Mouse (Mus musculus) T-helper 1 cell (primary cell): ENCODE data around the gene Retnlb.
"Not testable (repeated sequence)": the region's sequence is repeated elsewhere in the genome, so short reads cannot be mapped to it uniquely, and the experiment has no call there.

Source experiments
- in situ Hi-C: fragments of 300-600 bp; cut with MboI, MseI; formaldehyde crosslinking; loops from one replicate; pipeline ENCODE4 v1.15.1; 2025; ENCODE audit warnings: high pct_unique_total_duplicates

Retnlb gene

DNA sequence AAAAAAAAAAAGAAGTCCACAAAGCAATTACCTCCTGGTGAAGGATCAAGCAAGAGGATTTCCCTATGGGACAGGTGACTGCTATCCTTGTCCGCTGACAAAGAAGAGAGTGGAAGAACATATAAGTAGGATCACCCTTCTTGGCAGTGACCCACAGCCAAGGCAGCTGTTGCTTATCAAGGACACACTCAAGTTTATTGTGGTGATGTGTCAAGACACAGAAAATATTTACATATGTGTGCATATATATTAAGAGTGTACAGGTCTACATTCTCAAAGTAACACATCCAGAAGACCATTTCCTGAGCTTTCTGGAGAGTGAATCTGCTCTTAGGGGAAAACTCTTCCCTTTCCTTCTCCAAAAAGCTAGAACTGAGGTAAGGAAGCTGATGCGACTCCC is at the start of gene Retnlb:
Gene Retnlb, plus strand, starts transcription at position 162 of the 400 bp plus-strand sequence.
- in situ Hi-C loops, result no loop called here

DNA sequence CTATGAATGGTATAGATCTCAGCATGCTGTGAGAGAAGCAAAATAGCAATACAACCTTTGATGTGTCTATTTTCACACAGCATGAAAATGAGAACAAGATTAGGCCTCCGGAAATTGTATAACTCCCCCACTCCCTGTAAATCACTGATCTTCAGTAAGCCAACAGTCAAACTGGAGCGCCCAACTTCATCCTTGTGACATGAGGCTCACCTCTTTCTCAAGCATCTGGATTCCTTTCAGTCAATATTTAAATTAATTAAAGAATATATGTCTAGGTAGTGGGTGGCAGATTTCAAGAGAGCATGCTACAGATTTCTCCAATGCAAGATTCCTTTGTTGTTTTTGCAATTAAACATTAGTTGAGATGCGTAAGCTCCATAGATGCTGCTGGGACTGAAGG is 47.5 kb upstream of the Retnlb start:
- in situ Hi-C loops, result no loop called here

- in situ Hi-C loops, result no loop called here
Observed at GRCm38 (mm10) chr16:48771971-48772445, 44.6 kb upstream of the Retnlb start, which contains the start of gene Trat1. TSS of gene Trat1 (minus strand) at chr16:48772021.

- in situ Hi-C loops, result no loop called here
Observed at GRCm38 (mm10) chr16:48777254-48777653, 39.4 kb upstream of the Retnlb start.

- in situ Hi-C loops, result loop anchor here (10.0 kb wide), 1 partner anchor 111 kb away; no protein-coding TSS in a partner anchor
Observed at GRCm38 (mm10) chr16:48786258-48786657, 30.4 kb upstream of the Retnlb start.

- in situ Hi-C loops, result loop anchor here (10.0 kb wide), 1 partner anchor 114 kb away; no protein-coding TSS in a partner anchor
Observed at GRCm38 (mm10) chr16:48788704-48789185, 27.9 kb upstream of the Retnlb start.

DNA sequence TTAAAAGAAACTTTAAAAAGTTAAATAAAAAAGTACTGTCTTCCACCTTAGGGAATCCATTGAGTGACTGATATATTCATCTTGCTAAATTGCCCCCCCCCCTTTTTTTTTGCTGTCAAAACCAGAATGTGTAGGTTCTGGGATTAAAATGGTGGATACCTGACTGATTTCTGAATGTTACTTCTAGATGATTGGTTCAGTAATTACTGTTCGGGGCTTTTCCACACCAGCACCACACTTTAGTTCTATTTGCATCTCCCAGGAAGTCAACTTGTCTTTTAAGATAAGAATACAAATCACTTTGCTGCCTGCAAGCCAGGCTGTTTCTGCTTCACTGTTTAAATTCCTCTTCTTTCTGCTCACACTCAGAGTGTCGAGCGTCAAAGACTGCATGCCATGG is 18.4 kb upstream of the Retnlb start:
- in situ Hi-C loops, result no loop called here

GRCm38 (mm10) chr16:48799470-48799869 is 17.2 kb upstream of the Retnlb start:
- in situ Hi-C loops, result no loop called here

DNA sequence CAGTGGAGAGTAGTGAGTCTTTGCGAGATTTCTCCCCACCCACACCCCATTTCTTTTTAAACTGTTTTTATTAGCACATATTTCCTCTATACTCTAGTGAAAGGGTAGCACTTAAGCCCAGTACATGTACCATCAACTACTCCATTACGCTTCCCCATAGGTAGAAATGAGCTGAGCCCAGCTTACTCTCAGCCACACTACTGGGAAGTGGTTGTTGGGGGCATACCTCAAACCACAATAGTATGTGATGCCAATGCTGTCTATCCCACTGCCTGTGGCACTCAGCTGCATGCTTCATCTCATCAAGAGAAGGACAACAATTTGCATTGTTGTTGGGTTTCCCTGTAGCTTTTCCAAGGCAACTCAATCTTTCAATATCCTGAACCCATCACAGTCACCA is 15.8 kb upstream of the Retnlb start:
- in situ Hi-C loops, result no loop called here

DNA sequence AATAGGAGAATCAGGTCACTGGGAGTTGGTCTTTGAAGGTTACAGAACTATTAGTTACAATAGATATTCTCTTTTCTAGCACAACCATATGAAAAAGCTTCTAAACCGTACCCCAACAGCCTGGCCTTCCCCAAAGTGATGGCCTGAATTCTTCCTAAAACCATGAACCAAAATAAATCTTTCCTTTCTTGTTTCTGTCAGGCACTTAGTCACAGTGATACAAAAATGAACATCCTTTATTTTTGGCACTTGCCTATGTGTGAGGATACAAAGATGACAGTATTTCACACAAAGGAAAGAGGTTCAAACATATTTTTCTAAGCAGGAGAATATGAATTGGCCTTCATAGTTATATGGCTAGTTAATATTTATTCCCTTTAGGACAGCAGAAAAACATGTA is 11.2 kb upstream of the Retnlb start:
- in situ Hi-C loops, result no loop called here

DNA sequence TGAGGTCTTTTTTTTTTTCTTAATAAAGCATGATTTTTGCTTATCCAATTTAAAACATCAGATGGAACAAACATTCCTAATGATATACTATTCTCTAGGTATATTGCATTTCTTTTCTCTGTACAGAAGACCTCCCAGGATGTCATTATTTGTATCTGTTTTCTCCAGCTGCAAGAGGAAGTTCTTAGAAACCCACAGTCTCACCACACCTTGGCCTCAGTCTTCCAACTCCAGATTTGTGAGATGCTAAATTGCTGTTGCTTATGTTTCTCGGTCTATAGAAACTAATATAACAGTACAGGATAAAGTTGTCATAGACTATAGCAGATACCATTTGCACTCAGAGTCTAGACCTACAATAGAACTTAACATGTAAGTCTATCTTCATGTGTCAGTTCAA is 10.1 kb upstream of the Retnlb start:
- in situ Hi-C loops, result no loop called here

DNA sequence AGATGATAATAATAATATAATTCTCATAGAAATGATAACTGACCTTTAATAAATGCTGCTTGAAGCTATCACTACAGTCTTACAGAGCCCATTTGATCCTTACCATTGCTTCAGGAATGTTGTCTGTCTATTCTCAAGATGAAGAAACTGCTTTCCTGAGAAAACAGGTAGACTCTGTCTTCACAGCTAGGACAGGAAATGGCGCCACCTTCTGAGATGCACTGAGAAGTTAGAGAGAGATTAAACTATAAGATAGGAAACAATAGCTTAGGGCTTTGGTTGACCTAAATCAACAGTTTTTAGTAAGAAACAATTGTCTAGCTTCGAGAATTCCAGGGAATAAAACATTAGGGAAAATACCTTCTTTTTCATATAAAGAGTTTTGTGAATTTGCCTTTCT is 7.3 kb upstream of the Retnlb start:
- in situ Hi-C loops, result no loop called here

GRCm38 (mm10) chr16:48811881-48812436 is 4.7 kb upstream of the Retnlb start:
- in situ Hi-C loops, result loop anchor here (5.0 kb wide), 1 partner anchor 95 kb away; no protein-coding TSS in a partner anchor

DNA sequence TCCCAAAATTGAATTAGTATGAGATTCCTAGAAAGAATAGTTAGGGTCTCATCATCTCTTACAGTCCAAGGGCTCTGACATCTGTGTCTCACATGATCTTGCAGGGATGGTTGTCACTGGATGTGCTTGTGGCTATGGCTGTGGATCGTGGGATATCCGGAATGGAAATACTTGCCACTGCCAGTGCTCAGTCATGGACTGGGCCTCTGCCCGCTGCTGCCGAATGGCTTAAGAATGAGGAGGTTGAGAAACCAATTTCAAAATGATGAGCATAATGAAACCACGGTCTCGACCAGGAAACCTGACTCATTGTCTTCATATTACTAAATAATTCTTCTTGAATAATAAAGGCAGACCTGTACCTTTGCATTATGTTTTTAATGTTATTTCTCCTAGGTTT is 1.9 kb downstream of the Retnlb start:
- in situ Hi-C loops, result no loop called here

- in situ Hi-C loops, result loop anchor here (10.0 kb wide), 1 partner anchor 382 kb away; no protein-coding TSS in a partner anchor
Observed at GRCm38 (mm10) chr16:48826474-48826873, 9.8 kb downstream of the Retnlb start.

DNA sequence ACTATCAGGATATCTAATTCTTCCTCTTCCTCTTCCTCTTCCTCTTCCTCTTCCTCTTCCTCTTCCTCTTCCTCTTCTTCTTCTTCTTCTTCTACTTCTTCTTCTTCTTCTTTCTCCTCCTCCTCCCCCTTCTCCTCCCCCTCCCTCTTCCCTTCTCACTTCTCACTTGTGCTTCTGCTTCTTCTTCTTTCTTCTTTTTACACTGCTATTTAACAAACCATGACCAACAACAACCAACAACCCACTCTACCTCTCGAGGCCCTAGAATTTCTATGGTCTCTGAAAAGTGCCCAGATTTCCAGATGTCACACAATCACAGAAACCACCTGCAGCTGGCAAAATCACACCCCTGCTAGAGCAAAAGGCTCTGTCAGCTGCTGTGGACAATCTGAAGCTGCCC is 11.0 kb downstream of the Retnlb start:
- in situ Hi-C loops, result loop anchor here (10.0 kb wide), 1 partner anchor 383 kb away; no protein-coding TSS in a partner anchor

GRCm38 (mm10) chr16:48829060-48829459 is 12.4 kb downstream of the Retnlb start:
- in situ Hi-C loops, result loop anchor here (10.0 kb wide), 1 partner anchor 384 kb away; no protein-coding TSS in a partner anchor

GRCm38 (mm10) chr16:48832055-48832454 is 15.4 kb downstream of the Retnlb start:
- in situ Hi-C loops, result no loop called here

- in situ Hi-C loops, result not testable (repeated sequence)
Observed at GRCm38 (mm10) chr16:48833626-48834025, 17.0 kb downstream of the Retnlb start.

GRCm38 (mm10) chr16:48842266-48842665 is 25.6 kb downstream of the Retnlb start, which contains the start of gene Retnla:
TSS of gene Retnla (plus strand) at chr16:48842551.
- in situ Hi-C loops, result no loop called here

- in situ Hi-C loops, result no loop called here
Observed at GRCm38 (mm10) chr16:48843671-48844386, 27.2 kb downstream of the Retnlb start.

DNA sequence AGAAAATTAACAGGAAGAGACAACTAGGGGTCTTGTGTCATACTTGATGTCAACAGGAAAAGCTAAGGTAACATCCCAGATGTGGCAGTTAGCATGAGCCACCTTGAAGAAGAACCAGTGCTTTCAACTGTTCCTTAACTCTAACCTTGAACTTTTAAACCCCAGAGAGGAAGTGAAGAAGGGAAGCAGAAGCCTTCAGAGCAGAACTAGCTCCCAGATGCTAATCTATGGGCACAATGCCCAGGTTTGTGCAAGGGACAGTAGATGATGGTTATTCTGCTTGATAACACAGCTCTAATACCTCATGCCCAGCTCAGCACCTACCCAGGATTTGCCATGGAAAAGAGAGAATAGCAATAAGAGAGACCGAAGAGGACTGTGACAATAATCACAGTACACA is 48.3 kb downstream of the Retnlb start:
- in situ Hi-C loops, result not testable (repeated sequence)

- in situ Hi-C loops, result no loop called here
Observed at GRCm38 (mm10) chr16:48867690-48868089, 51.0 kb downstream of the Retnlb start.
